In genomic region chr6:89859839-89860238, GRCm38 (mm10) we compare ENCODE assay signal across 29 mouse cellular contexts. TPM values are rescaled to one million over a fixed set of nuclear protein-coding genes. Genes with fewer than 3 reads are reported as not detected.
DNase-seq lines count a peak whose midpoint lies in the region; ATAC-seq and TF ChIP-seq lines count a peak whose summit lies in the region.
"Had no signal": no experiment of that assay in that cellular context is flagged by ENCODE, and none has a peak within 500 bp of the region (broad histone marks: within the 10 kb centered on the region; RNA-seq: fewer than 3 reads in every experiment).

No protein-coding gene starts in this region.

- H3K36me3 ChIP-seq in kidney, embryonic 14.5 days (ENCODE audit: control insufficient read depth, insufficient read depth, low read length): no peaks in the 10 kb centered on the region
- H3K36me3 ChIP-seq in liver, postnatal 0 days (replicated peaks; ENCODE audit: insufficient read depth, low read length): no peaks in the 10 kb centered on the region
- H3K36me3 ChIP-seq in liver, embryonic 11.5 days (ENCODE audit: control insufficient read depth, insufficient read depth, low read length): no peaks in the 10 kb centered on the region
- no peaks in the 10 kb centered on the region for H3K36me3 ChIP-seq in ES-E14 (ENCODE audit: control insufficient read depth, insufficient read depth, low read length, poor library complexity, severe bottlenecking)
- H3K36me3 ChIP-seq in stomach, embryonic 14.5 days (ENCODE audit: control insufficient read depth, insufficient read depth, low read length): no peaks in the 10 kb centered on the region
- H3K36me3 ChIP-seq: embryonic facial prominence, embryonic 10.5 days; heart, embryonic 12.5 days; hindbrain, embryonic 12.5 days; limb, embryonic 13.5 days; neural tube, embryonic 12.5 days had no signal

- in situ Hi-C loops in ES-E14 (cut with MboI; ENCODE audit: low sequenced_read_pairs in 2 of 2, unreplicated experiment in 2 of 2): no loop called here

- peak; percentile 7 for DNase-seq in kidney, adult 11 months
- no peak for DNase-seq in liver, postnatal 0 days
- DNase-seq in liver, embryonic 11.5 days (ENCODE audit: low spot score): no peak
- DNase-seq in ES-E14 (ENCODE audit: low read depth, low spot score): no peak
- no peak for DNase-seq in cerebellum, adult 8-10 months
- no peak for DNase-seq in layer of hippocampus, adult 9-11 months
- DNase-seq: cerebellum, adult 18-20 months; gastrocnemius, adult 2 months; heart, adult 11 months; heart, postnatal 14 days; layer of hippocampus, postnatal 36 days; thymus, adult 18-20 months had no signal

- H3K4me2 ChIP-seq in kidney, embryonic 14.5 days (replicated peaks; ENCODE audit: low read depth, low read length): no peak overlapping the region
- H3K4me2 ChIP-seq in liver, postnatal 0 days (ENCODE audit: low read depth, low read length): no peak overlapping the region
- no peak overlapping the region for H3K4me2 ChIP-seq in liver, embryonic 11.5 days
- no peak overlapping the region for H3K4me2 ChIP-seq in stomach, embryonic 14.5 days (replicated peaks; ENCODE audit: low read depth, low read length)
- H3K4me2 ChIP-seq: heart, embryonic 12.5 days; hindbrain, embryonic 12.5 days; limb, embryonic 13.5 days; midbrain, embryonic 11.5 days; neural tube, embryonic 12.5 days had no signal

- no peak overlapping the region for H3K27ac ChIP-seq in kidney, embryonic 14.5 days (ENCODE audit: low read depth, low read length)
- H3K27ac ChIP-seq in liver, postnatal 0 days (ENCODE audit: low read depth): no peak overlapping the region
- no peak overlapping the region for H3K27ac ChIP-seq in liver, embryonic 11.5 days (ENCODE audit: low read depth, low read length)
- H3K27ac ChIP-seq in ES-E14 (ENCODE audit: insufficient read depth, low read depth, low read length, poor library complexity, severe bottlenecking): peak overlapping the region; percentile 56; the same call in 1 of the 2 replicates
- no peak overlapping the region for H3K27ac ChIP-seq in stomach, embryonic 14.5 days (ENCODE audit: low read length)
- H3K27ac ChIP-seq: embryonic facial prominence, embryonic 10.5 days; gastrocnemius, adult 2 months; hindbrain, embryonic 12.5 days; limb, embryonic 13.5 days; neural tube, embryonic 12.5 days had no signal

- WGBS in kidney, embryonic 14.5 days: 89% methylated on average over 2 of the region's 2 CpGs
- WGBS in liver, postnatal 0 days (ENCODE audit: insufficient replicate concordance): 77% methylated on average over 2 of the region's 2 CpGs
- 76% methylated on average over 2 of the region's 2 CpGs for WGBS in liver, embryonic 11.5 days
- WGBS in stomach, embryonic 14.5 days: 55% methylated on average over 2 of the region's 2 CpGs

- no peak for TF ChIP-seq EP300 in liver, postnatal 0 days (IDR thresholded peaks at IDR 0.05; ENCODE audit: low read depth)

- H3K4me3 ChIP-seq in kidney, embryonic 14.5 days (ENCODE audit: low read length): no peak overlapping the region
- no peak overlapping the region for H3K4me3 ChIP-seq in liver, postnatal 0 days (ENCODE audit: low read depth, low read length)
- H3K4me3 ChIP-seq in liver, embryonic 11.5 days (ENCODE audit: low read depth, low read length): no peak overlapping the region
- no peak overlapping the region for H3K4me3 ChIP-seq in ES-E14 (ENCODE audit: insufficient read depth in 1 of 2, low read depth in 1 of 2, low read length in 2 of 2, poor library complexity in 1 of 2, severe bottlenecking in 1 of 2)
- H3K4me3 ChIP-seq in stomach, embryonic 14.5 days (ENCODE audit: low read depth, low read length): no peak overlapping the region
- H3K4me3 ChIP-seq: embryonic facial prominence, embryonic 10.5 days; gastrocnemius, adult 2 months; heart, embryonic 12.5 days; hindbrain, embryonic 12.5 days; limb, embryonic 13.5 days; neural tube, embryonic 12.5 days had no signal

- H3K4me1 ChIP-seq in kidney, embryonic 14.5 days (ENCODE audit: control insufficient read depth, insufficient read depth, low read length): no peaks in the 10 kb centered on the region
- H3K4me1 ChIP-seq in liver, postnatal 0 days (ENCODE audit: insufficient read depth): no peaks in the 10 kb centered on the region
- H3K4me1 ChIP-seq in liver, embryonic 11.5 days (replicated peaks; ENCODE audit: control insufficient read depth, insufficient read depth, low read length): no peaks in the 10 kb centered on the region
- H3K4me1 ChIP-seq in ES-E14 (ENCODE audit: control insufficient read depth in 2 of 2, insufficient read depth in 2 of 2, low read length in 2 of 2, poor library complexity in 1 of 2): no peaks in the 10 kb centered on the region
- no peaks in the 10 kb centered on the region for H3K4me1 ChIP-seq in stomach, embryonic 14.5 days (ENCODE audit: control insufficient read depth, insufficient read depth, low read length)
- H3K4me1 ChIP-seq: embryonic facial prominence, embryonic 10.5 days; heart, embryonic 12.5 days; hindbrain, embryonic 12.5 days; limb, embryonic 13.5 days; neural tube, embryonic 12.5 days had no signal

- ATAC-seq in kidney, embryonic 14.5 days (ENCODE audit: low FRiP score, low TSS enrichment): no peak
- peak; percentile 38; the same call in 1 of the 2 replicates for ATAC-seq in liver, postnatal 0 days
- no peak for ATAC-seq in liver, embryonic 11.5 days (replicated peaks; ENCODE audit: low FRiP score)
- peak; percentile 37 for ATAC-seq in stomach, embryonic 14.5 days (ENCODE audit: insufficient number of reproducible peaks, insufficient read depth, low FRiP score, low read depth)

- no peak for TF ChIP-seq CTCF in liver, postnatal 0 days (IDR thresholded peaks at IDR 0.05; ENCODE audit: low read depth)

- no peaks in the 10 kb centered on the region for H3K27me3 ChIP-seq in kidney, embryonic 14.5 days (ENCODE audit: control insufficient read depth, insufficient read depth, low read length)
- no peaks in the 10 kb centered on the region for H3K27me3 ChIP-seq in liver, postnatal 0 days (ENCODE audit: insufficient read depth, low read length)
- H3K27me3 ChIP-seq in liver, embryonic 11.5 days (replicated peaks; ENCODE audit: control insufficient read depth, insufficient read depth, low read length): no peaks in the 10 kb centered on the region
- H3K27me3 ChIP-seq in stomach, embryonic 14.5 days (ENCODE audit: control insufficient read depth, insufficient read depth, low read length): no peaks in the 10 kb centered on the region
- H3K27me3 ChIP-seq: heart, embryonic 12.5 days; hindbrain, embryonic 12.5 days; limb, embryonic 13.5 days; neural tube, embryonic 12.5 days had no signal

- no peak overlapping the region for H3K9ac ChIP-seq in kidney, embryonic 14.5 days (ENCODE audit: low read depth, low read length)
- no peak overlapping the region for H3K9ac ChIP-seq in liver, postnatal 0 days (replicated peaks)
- H3K9ac ChIP-seq in liver, embryonic 11.5 days (ENCODE audit: low read depth, low read length): no peak overlapping the region
- no peak overlapping the region for H3K9ac ChIP-seq in ES-E14 (ENCODE audit: insufficient read depth, low read depth, low read length, poor library complexity, severe bottlenecking)
- no peak overlapping the region for H3K9ac ChIP-seq in stomach, embryonic 14.5 days (replicated peaks; ENCODE audit: low read depth, low read length)
- H3K9ac ChIP-seq: heart, embryonic 12.5 days; hindbrain, embryonic 12.5 days; limb, embryonic 13.5 days; neural tube, embryonic 12.5 days had no signal

- H3K9me3 ChIP-seq in kidney, embryonic 14.5 days (ENCODE audit: control insufficient read depth, low read length): 0 out of 2 replicates have a peak, but pooled peaks cover 7% of the 10 kb centered on the region
- H3K9me3 ChIP-seq in liver, postnatal 0 days (ENCODE audit: low read length): peaks cover 3% of the 10 kb centered on the region
- peaks cover 10% of the 10 kb centered on the region for H3K9me3 ChIP-seq in liver, embryonic 11.5 days (ENCODE audit: control insufficient read depth, low read length)
- peaks cover 5% of the 10 kb centered on the region; the same call in 1 of the 2 replicates for H3K9me3 ChIP-seq in ES-E14 (ENCODE audit: control insufficient read depth, insufficient read depth, low read depth, low read length)
- H3K9me3 ChIP-seq in stomach, embryonic 14.5 days (ENCODE audit: control insufficient read depth, low read depth, low read length): 0 out of 2 replicates have a peak, but pooled peaks cover 3% of the 10 kb centered on the region

TF ChIP-seq in ES-E14, 5 proteins besides CTCF, POLR2A, EP300 and RAD21:
- TF ChIP-seq MAFK (IDR thresholded peaks at IDR 0.05; ENCODE audit: insufficient read depth, low read depth, low read length) (no peak), ZNF384 (IDR thresholded peaks at IDR 0.05; ENCODE audit: low read depth, low read length) (no peak), ZC3H11A (IDR thresholded peaks at IDR 0.05; ENCODE audit: borderline replicate concordance, low read depth, low read length) (no peak), HCFC1 (IDR thresholded peaks at IDR 0.05; ENCODE audit: borderline replicate concordance, insufficient read depth, low read length) (no peak), CHD2 (IDR thresholded peaks at IDR 0.05; ENCODE audit: low read depth, low read length) (no peak)

RNA-seq across cellular contexts. Expression of gene Vmn1r42, which starts 16.4 kb away (rescaled TPM):
- polyA plus RNA-seq in kidney, embryonic 14.5 days (2014; fragmentation: Nextera tagmentation; extraction: Ambion mirVana): not detected in 2 replicates
- polyA plus RNA-seq in liver, postnatal 0 days (2015; fragmentation: Nextera tagmentation; extraction: Ambion mirVana): not detected in 2 replicates
- polyA plus RNA-seq in liver, embryonic 11.5 days (2014; fragmentation: Nextera tagmentation; extraction: Ambion mirVana): not detected in 2 replicates
- not detected in 2 replicates for total RNA-seq in ES-E14 (2012; rRNA removed)
- polyA plus RNA-seq in stomach, embryonic 14.5 days (2014; fragmentation: Nextera tagmentation; extraction: Ambion mirVana): not detected in 2 replicates
- total RNA-seq: adrenal gland, adult 18-20 months; adrenal gland, postnatal 4 days; common myeloid progenitor, adult 5-6 weeks; gastrocnemius, adult 2 months; heart, postnatal 14 days; layer of hippocampus, adult 18-20 months; layer of hippocampus, postnatal 36 days; left cerebral cortex, postnatal 14 days; monocyte, adult 5-6 weeks had no signal
- polyA plus RNA-seq: embryonic facial prominence, embryonic 10.5 days; forebrain, embryonic 11.5 days; heart, embryonic 12.5 days; hindbrain, embryonic 12.5 days; limb, embryonic 13.5 days; liver, embryonic 16.5 days; midbrain, embryonic 11.5 days; neural tube, embryonic 12.5 days; urinary bladder, adult 2 months had no signal

RNA-seq across cellular contexts. Expression of gene Vmn1r43, which starts 16.4 kb away (rescaled TPM):
- not detected in 2 replicates for polyA plus RNA-seq in kidney, embryonic 14.5 days (2014; fragmentation: Nextera tagmentation; extraction: Ambion mirVana)
- not detected in 2 replicates for polyA plus RNA-seq in liver, postnatal 0 days (2015; fragmentation: Nextera tagmentation; extraction: Ambion mirVana)
- not detected in 2 replicates for polyA plus RNA-seq in liver, embryonic 11.5 days (2014; fragmentation: Nextera tagmentation; extraction: Ambion mirVana)
- total RNA-seq in ES-E14 (2012; rRNA removed): 0.13 TPM in 1 of 2 replicates, not detected in the other
- polyA plus RNA-seq in stomach, embryonic 14.5 days (2014; fragmentation: Nextera tagmentation; extraction: Ambion mirVana): 0.04 TPM in 1 of 2 replicates, not detected in the other
- total RNA-seq: adrenal gland, adult 18-20 months; adrenal gland, postnatal 4 days; common myeloid progenitor, adult 5-6 weeks; gastrocnemius, adult 2 months; heart, postnatal 14 days; layer of hippocampus, adult 18-20 months; layer of hippocampus, postnatal 36 days; left cerebral cortex, postnatal 14 days; monocyte, adult 5-6 weeks had no signal
- polyA plus RNA-seq: embryonic facial prominence, embryonic 10.5 days; forebrain, embryonic 11.5 days; heart, embryonic 12.5 days; hindbrain, embryonic 12.5 days; limb, embryonic 13.5 days; liver, embryonic 16.5 days; midbrain, embryonic 11.5 days; neural tube, embryonic 12.5 days; urinary bladder, adult 2 months had no signal

RNA-seq across cellular contexts. Expression of gene Vmn1r44, which starts 23.6 kb away (rescaled TPM):
- polyA plus RNA-seq in kidney, embryonic 14.5 days (2014; fragmentation: Nextera tagmentation; extraction: Ambion mirVana): not detected in 2 replicates
- not detected in 2 replicates for polyA plus RNA-seq in liver, postnatal 0 days (2015; fragmentation: Nextera tagmentation; extraction: Ambion mirVana)
- not detected in 2 replicates for polyA plus RNA-seq in liver, embryonic 11.5 days (2014; fragmentation: Nextera tagmentation; extraction: Ambion mirVana)
- total RNA-seq in ES-E14 (2012; rRNA removed): not detected in 2 replicates
- polyA plus RNA-seq in stomach, embryonic 14.5 days (2014; fragmentation: Nextera tagmentation; extraction: Ambion mirVana): not detected in 2 replicates
- total RNA-seq: adrenal gland, adult 18-20 months; adrenal gland, postnatal 4 days; common myeloid progenitor, adult 5-6 weeks; gastrocnemius, adult 2 months; heart, postnatal 14 days; layer of hippocampus, adult 18-20 months; layer of hippocampus, postnatal 36 days; left cerebral cortex, postnatal 14 days; monocyte, adult 5-6 weeks had no signal
- polyA plus RNA-seq: embryonic facial prominence, embryonic 10.5 days; forebrain, embryonic 11.5 days; heart, embryonic 12.5 days; hindbrain, embryonic 12.5 days; limb, embryonic 13.5 days; liver, embryonic 16.5 days; midbrain, embryonic 11.5 days; neural tube, embryonic 12.5 days; urinary bladder, adult 2 months had no signal

Comparison
In these comparisons a context has a peak if more than half of its experiments do, and no peak if none do; other contexts are left out.
1. ATAC-seq: peak in liver, postnatal 0 days (single experiment) and stomach, embryonic 14.5 days (single experiment); none in kidney, embryonic 14.5 days (single experiment) and liver, embryonic 11.5 days (single experiment).